ENCODE assay signal across 16 mouse cellular contexts in genomic region chr7:144823988-144824387, GRCm38 (mm10). TPM values are rescaled to one million over a fixed set of nuclear protein-coding genes. Genes with fewer than 3 reads are reported as not detected.
DNase-seq lines count a peak whose midpoint lies in the region; ATAC-seq and TF ChIP-seq lines count a peak whose summit lies in the region.
"Had no signal": no experiment of that assay in that cellular context is flagged by ENCODE, and none has a peak within 500 bp of the region (broad histone marks: within the 10 kb centered on the region; RNA-seq: fewer than 3 reads in every experiment).

No protein-coding gene starts in this region.

- peak; percentile 21 for DNase-seq in adrenal gland, adult 2 months
- no peak for DNase-seq in adrenal gland, adult 18-20 months (ENCODE audit: low spot score in 2 of 2)
- DNase-seq in heart, adult 8-10 months (ENCODE audit: low spot score) = peak; percentile 10
- DNase-seq in heart, postnatal 25 days (ENCODE audit: low spot score) = no peak
- no peak for DNase-seq in stomach, postnatal 0 days (ENCODE audit: low spot score)
- no peak for DNase-seq in lung, postnatal 4 days

- H3K27me3 ChIP-seq in stomach, embryonic 15.5 days (replicated peaks) = no peaks in the 10 kb centered on the region
- no peaks in the 10 kb centered on the region for H3K27me3 ChIP-seq in stomach, postnatal 0 days (ENCODE audit: control insufficient read depth, insufficient read depth, low read length)

- peak; percentile 45; the same call in 1 of the 2 replicates for ATAC-seq in stomach, embryonic 15.5 days (ENCODE audit: insufficient read depth, low FRiP score, low read depth)
- no peak for ATAC-seq in stomach, postnatal 0 days (ENCODE audit: low FRiP score, low TSS enrichment)
- ATAC-seq in megakaryocyte progenitor cell, adult 5-6 weeks (replicated peaks; ENCODE audit: poor library complexity) = no peak
- ATAC-seq: hindbrain, postnatal 0 days had no signal

- H3K9ac ChIP-seq in stomach, embryonic 15.5 days = no peak overlapping the region
- H3K9ac ChIP-seq in stomach, postnatal 0 days (ENCODE audit: low read length) = no peak overlapping the region
- H3K9ac ChIP-seq: heart, embryonic 13.5 days had no signal

- WGBS in stomach, embryonic 15.5 days = 88% methylated on average over 2 of the region's 2 CpGs
- 88% methylated on average over 2 of the region's 2 CpGs for WGBS in stomach, postnatal 0 days

- no peak overlapping the region for H3K4me2 ChIP-seq in stomach, embryonic 15.5 days
- no peak overlapping the region for H3K4me2 ChIP-seq in stomach, postnatal 0 days (replicated peaks; ENCODE audit: low read depth)
- H3K4me2 ChIP-seq: heart, embryonic 13.5 days; liver, embryonic 11.5 days; midbrain, embryonic 11.5 days had no signal

- intact Hi-C loops in heart, postnatal 25 days (cut with DNase I) = no loop called here

- no peak for TF ChIP-seq EP300 in stomach, postnatal 0 days (optimal IDR thresholded peaks at IDR 0.05)

- no peaks in the 10 kb centered on the region for H3K36me3 ChIP-seq in stomach, embryonic 15.5 days
- no peaks in the 10 kb centered on the region for H3K36me3 ChIP-seq in stomach, postnatal 0 days (ENCODE audit: control insufficient read depth, insufficient read depth, low read length)
- H3K36me3 ChIP-seq: heart, embryonic 13.5 days had no signal

- TF ChIP-seq CTCF in stomach, postnatal 0 days (IDR thresholded peaks at IDR 0.05; ENCODE audit: low read depth) = no peak

- no peak overlapping the region for H3K4me3 ChIP-seq in stomach, embryonic 15.5 days (replicated peaks)
- no peak overlapping the region for H3K4me3 ChIP-seq in stomach, postnatal 0 days (ENCODE audit: low read depth, low read length)
- H3K4me3 ChIP-seq: heart, embryonic 13.5 days had no signal

- no peaks in the 10 kb centered on the region for H3K4me1 ChIP-seq in stomach, embryonic 15.5 days
- no peaks in the 10 kb centered on the region for H3K4me1 ChIP-seq in stomach, postnatal 0 days (replicated peaks; ENCODE audit: control insufficient read depth, insufficient read depth)
- H3K4me1 ChIP-seq: heart, embryonic 13.5 days had no signal

- no peak overlapping the region for H3K27ac ChIP-seq in stomach, embryonic 15.5 days
- no peak overlapping the region for H3K27ac ChIP-seq in stomach, postnatal 0 days (replicated peaks)
- H3K27ac ChIP-seq: heart, embryonic 13.5 days; hindbrain, postnatal 0 days had no signal

- H3K9me3 ChIP-seq in stomach, embryonic 15.5 days = no peaks in the 10 kb centered on the region
- no peaks in the 10 kb centered on the region for H3K9me3 ChIP-seq in stomach, postnatal 0 days (ENCODE audit: control insufficient read depth, low read length)
- H3K9me3 ChIP-seq: heart, embryonic 13.5 days had no signal

RNA-seq across cellular contexts. Expression of gene Fgf3, which starts 13.9 kb away (rescaled TPM):
- total RNA-seq in adrenal gland, adult 2 months (2021) = under 1 TPM; 0.81 to 0.93 TPM
- polyA plus RNA-seq in adrenal gland, adult 2 months (2012; rRNA removed) = 3.5 and 4.9 TPM in 2 replicates
- total RNA-seq in adrenal gland, adult 18-20 months (2021) = under 1 TPM; 0.50 to 0.80 TPM
- total RNA-seq in heart, adult 8-10 months (2022) = not detected
- total RNA-seq in heart, postnatal 25 days (2021) = not detected
- polyA plus RNA-seq in stomach, embryonic 15.5 days (2015; fragmentation: Nextera tagmentation; extraction: Ambion mirVana) = not detected in 2 replicates
- 0.47 and 1.1 TPM in 2 replicates for polyA plus RNA-seq in stomach, postnatal 0 days (2015; fragmentation: Nextera tagmentation; extraction: Ambion mirVana)
- 1.0 and 2.1 TPM in 2 replicates for total RNA-seq in megakaryocyte progenitor cell, adult 5-6 weeks (2015)
- 0.37 and 1.4 TPM in 2 replicates for total RNA-seq in megakaryocyte progenitor cell, adult 5-6 weeks (2017)
- polyA plus RNA-seq: lung, embryonic 16.5 days; stomach, embryonic 14.5 days; urinary bladder, adult 2 months had no signal

RNA-seq across cellular contexts. Expression of gene Fgf4, which starts 23.2 kb away (rescaled TPM):
- total RNA-seq in adrenal gland, adult 2 months (2021) = not detected
- polyA plus RNA-seq in adrenal gland, adult 2 months (2012; rRNA removed) = not detected in 2 replicates
- not detected for total RNA-seq in adrenal gland, adult 18-20 months (2021)
- total RNA-seq in heart, adult 8-10 months (2022) = not detected
- not detected for total RNA-seq in heart, postnatal 25 days (2021)
- polyA plus RNA-seq in stomach, embryonic 15.5 days (2015; fragmentation: Nextera tagmentation; extraction: Ambion mirVana) = not detected in 2 replicates
- not detected in 2 replicates for polyA plus RNA-seq in stomach, postnatal 0 days (2015; fragmentation: Nextera tagmentation; extraction: Ambion mirVana)
- not detected in 2 replicates for total RNA-seq in megakaryocyte progenitor cell, adult 5-6 weeks (2015)
- not detected in 2 replicates for total RNA-seq in megakaryocyte progenitor cell, adult 5-6 weeks (2017)
- total RNA-seq: hindbrain, postnatal 0 days; left cerebral cortex, postnatal 14 days had no signal
- polyA plus RNA-seq: heart, embryonic 13.5 days; hindbrain, postnatal 0 days; liver, embryonic 11.5 days; lung, embryonic 16.5 days; midbrain, embryonic 11.5 days; stomach, embryonic 14.5 days; urinary bladder, adult 2 months had no signal

Comparison
In these comparisons a context has a peak if more than half of its experiments do, and no peak if none do; other contexts are left out.
1. DNase-seq: peak in adrenal gland, adult 2 months (single experiment) and heart, adult 8-10 months (single experiment); none in adrenal gland, adult 18-20 months (0 of 2), heart, postnatal 25 days (single experiment), stomach, postnatal 0 days (single experiment) and lung, postnatal 4 days (0 of 2).